Mouse (Mus musculus): ENCODE measurements around the gene Fhad1. TPM values are rescaled to one million over a fixed set of nuclear protein-coding genes. Genes with fewer than 3 reads are reported as not detected.
"Not testable (repeated sequence)": the region's sequence is repeated elsewhere in the genome, so short reads cannot be mapped to it uniquely, and the experiment has no call there.

The Fhad1 gene
- total RNA-seq, 2 experiments from 2014 or later = 0.36 TPM; not detected in 1

GRCm38 (mm10) chr4:142039662-142040353 lies 24.9 kb upstream of the Fhad1 start:
- DNase-seq = peak in 1 of 2 experiments; percentile 37

DNA sequence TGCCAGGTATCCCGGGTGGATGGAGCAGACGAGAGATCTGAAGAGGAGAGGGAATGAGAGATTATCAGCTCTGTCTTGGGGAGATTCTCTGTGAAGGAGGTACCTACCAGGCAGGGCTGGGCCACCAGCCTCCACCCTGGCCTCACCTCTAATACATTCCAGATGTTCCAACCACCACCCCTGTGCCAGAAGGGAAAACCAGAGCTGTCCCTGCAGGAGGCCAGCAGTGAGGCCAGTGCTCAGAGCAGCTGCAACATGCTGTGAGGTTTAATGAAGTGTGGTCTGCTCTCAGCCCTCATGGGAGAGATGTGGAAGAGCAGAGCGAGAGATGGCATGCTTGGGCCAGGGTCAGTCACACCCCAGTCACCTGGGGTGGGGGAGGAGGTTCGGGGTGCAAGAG lies 23.0 kb upstream of the Fhad1 start:
- no peak for DNase-seq

GRCm38 (mm10) chr4:142028533-142028932 lies 13.7 kb upstream of the Fhad1 start:
- no peak for DNase-seq

GRCm38 (mm10) chr4:142026965-142027364 lies 12.1 kb upstream of the Fhad1 start:
- no peak for DNase-seq

- no peak for DNase-seq
Measured at GRCm38 (mm10) chr4:142024536-142024935, 9.7 kb upstream of the Fhad1 start.

GRCm38 (mm10) chr4:142023166-142023565 lies 8.3 kb upstream of the Fhad1 start:
- DNase-seq = no peak

GRCm38 (mm10) chr4:142017686-142018085 lies 2.8 kb upstream of the Fhad1 start:
- DNase-seq = peak in 1 of 2 experiments; percentile 37

DNA sequence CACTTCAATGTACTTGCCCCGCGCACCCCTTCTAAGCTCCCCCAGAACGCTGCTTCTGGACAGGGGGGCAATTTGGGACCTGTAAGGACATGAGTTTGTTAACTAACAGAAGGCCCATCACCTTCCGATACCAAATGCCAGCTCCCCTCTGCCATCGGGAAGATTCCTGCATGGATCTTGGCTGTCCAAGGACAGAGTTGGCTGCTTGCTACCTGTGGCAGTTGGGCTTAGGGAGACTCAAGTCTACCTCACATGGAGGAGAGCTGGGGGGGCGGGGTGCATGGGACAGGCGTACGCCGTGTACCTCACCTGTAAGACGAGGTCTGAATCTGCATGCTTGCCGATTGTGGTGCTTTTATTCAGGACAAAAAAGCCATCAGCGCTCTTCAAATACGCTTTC lies 3.6 kb downstream of the Fhad1 start:
- no peak for DNase-seq

DNA sequence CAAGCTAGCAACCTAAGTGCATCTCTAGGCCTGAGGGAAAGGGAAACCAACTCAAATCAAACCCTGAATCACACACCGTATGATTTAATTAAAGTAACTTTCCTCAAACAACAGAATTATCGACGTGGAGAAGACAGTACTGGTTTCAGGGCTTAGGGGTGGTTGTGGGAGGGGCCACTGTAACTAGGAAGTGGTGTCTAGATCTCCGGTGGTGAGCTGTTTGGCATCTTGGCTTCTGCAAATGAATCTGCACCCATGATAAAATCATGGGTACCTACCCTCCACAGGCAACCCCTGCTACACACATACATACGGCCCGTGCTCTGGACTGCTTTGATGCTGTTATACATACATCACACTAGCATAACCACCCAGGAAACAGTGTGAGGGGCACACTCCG lies 4.4 kb downstream of the Fhad1 start:
- DNase-seq = no peak

DNA sequence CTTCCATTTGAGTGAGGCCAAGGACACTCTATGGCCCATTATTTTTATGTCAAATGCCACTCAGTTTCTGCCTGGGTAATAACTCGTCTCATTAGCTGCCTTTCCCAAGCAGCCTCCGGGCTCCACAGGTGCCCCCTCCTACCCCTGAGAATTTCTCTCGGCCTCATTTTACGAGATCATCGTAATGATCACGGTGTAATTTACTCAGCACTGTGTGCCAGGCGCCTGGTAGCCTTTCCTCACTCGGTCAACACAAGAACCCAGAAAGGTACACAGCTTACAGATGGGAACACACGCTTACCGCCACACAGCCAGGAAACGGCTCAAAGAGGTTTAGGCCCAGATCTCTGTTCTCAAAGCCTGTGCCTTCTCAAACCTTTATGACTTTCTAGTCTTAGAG lies 6.7 kb downstream of the Fhad1 start:
- DNase-seq = no peak

GRCm38 (mm10) chr4:142000581-142000980 lies 14.3 kb downstream of the Fhad1 start:
- DNase-seq = no peak

DNA sequence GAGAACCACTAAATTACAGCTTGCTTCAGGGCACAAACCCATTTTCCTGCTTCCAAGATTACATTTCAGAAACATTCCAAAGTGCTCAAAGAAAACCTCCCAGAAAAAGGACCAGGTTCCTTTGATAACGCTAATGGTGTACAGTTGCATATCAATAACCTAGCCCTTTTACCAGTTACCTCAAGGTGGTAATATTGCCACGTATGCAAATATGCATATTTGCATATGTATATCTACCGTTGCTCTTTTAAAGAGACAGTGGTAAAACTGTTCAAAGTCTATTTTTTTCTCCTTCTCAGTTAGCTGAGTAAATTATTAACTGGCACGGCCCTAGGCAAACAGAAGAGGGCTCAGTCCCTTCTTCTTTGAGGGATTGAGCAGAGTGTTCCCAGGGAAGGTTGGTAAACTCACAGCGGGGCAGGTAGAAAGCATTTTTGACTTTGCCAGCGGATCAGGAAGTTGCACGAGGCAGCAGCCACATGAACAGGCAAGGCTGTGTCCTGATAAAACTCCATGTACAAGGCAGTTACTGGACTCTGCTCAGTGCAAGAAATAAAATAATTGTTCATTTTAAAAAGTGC lies 15.3 kb downstream of the Fhad1 start:
- no peak for DNase-seq

GRCm38 (mm10) chr4:141998282-141998821 lies 16.5 kb downstream of the Fhad1 start:
- DNase-seq = no peak

GRCm38 (mm10) chr4:141996880-141997279 lies 18.0 kb downstream of the Fhad1 start:
- no peak for DNase-seq

GRCm38 (mm10) chr4:141996086-141996485 lies 18.8 kb downstream of the Fhad1 start:
- no peak for DNase-seq

DNA sequence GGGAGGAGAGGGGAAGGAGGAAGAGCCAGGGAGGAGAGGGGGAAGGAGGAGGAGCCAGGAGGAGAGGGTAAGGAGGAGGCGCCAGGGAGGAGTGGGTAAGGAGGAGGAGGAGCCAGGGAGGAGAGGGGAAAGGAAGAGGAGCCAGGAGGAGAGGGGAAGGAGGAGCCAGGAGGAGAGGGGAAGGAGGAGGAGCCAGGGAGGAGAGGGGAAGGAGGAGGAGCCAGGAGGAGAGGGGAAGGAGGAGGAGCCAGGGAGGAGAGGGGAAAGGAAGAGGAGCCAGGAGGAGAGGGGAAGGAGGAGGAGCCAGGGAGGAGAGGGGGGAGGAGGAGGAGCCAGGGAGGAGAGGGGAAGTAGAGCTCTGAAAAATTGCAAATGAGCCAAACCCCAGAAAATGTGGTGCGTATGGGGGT lies 20.8 kb downstream of the Fhad1 start:
- not testable (repeated sequence) for DNase-seq

DNA sequence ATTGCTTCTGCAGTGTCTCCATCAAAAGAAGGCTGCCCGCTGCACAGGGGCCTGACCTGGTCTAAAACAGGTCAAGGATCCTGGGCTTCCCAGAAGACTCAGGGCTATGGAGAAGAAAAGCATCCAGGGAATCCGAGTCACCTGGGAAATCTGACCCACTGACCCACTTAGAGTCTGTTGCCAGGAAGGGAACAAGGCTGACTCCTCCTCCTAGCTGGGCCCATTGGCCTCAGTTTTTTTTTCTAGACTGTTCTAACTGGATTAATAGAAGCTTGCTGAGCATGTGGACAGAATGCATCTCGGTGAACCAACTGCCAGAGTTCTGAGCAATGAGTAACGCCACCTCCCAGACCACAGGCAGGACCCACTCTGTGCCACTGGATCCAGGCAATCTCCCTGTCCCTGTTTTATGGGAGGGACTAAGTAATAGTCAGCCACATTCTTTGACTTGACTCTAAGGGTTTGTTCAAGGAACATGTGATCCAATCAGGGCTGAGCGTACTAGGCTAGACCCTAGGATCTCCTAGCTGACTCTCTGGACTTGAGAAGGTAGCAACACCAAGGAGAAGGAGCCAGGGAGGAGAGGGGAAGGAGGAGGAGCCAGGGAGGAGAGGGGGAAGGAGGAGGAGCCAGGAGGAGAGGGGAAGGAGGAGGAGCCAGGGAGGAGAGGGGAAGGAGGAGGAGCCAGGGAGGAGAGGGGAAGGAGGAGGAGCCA lies 21.4 kb downstream of the Fhad1 start:
- DNase-seq = no peak

DNA sequence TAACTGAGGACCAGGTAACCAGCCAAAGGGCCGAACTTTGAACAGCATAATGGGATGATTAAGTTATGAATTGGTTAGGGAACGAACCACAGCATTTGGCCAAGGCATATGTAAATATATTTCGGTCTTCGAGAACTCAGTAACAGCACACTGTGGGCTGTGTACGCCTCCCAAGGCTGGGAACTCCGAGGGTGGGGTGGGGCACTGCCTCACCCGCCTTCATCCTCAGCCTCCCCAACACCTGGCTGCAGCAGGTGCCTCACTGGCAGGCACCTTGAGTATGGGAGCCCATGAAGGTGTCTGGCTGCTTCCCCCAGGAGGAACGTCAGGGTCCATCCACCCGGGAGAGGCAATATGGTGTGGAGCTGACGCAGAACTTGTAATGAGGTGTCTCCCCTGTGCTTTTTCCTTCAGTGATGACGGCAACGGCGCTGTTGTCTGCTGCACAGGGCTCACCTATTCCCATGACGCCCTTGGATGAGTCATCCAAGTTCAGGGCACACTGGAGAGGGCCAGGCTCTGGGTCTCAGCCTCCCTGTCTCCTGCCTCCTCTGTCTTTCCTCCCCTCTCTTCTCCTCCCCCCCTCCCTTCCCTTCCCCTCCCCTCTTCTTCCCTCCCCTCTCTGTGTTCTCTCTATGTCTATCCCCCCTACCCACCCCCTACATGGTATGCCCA lies 22.2 kb downstream of the Fhad1 start:
- no peak for DNase-seq

- no peak for DNase-seq
Measured at GRCm38 (mm10) chr4:141988178-141988577, 26.7 kb downstream of the Fhad1 start.

- no peak for DNase-seq
Measured at GRCm38 (mm10) chr4:141983689-141984088, 31.2 kb downstream of the Fhad1 start.

GRCm38 (mm10) chr4:141981475-141981874 lies 33.4 kb downstream of the Fhad1 start:
- DNase-seq = no peak

DNA sequence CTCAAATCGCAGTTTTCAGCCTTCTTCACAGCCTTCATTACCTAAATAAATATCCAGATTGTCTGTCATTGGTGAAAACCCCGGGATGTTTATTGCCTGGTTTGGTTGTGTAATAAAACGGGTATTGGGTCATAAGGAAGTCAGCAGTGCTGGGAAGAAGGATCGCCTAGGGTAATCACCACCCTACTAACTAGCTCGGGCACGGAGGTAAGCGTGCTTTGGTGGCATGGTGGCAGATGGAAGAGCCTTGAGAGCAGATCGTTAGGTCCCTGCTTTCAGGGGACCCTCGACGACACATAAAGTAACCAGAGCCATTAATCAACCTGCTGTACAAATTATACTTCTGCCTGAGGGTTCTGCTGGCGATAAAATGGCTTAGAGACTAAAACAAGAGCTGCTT lies 36.3 kb downstream of the Fhad1 start:
- no peak for DNase-seq

DNA sequence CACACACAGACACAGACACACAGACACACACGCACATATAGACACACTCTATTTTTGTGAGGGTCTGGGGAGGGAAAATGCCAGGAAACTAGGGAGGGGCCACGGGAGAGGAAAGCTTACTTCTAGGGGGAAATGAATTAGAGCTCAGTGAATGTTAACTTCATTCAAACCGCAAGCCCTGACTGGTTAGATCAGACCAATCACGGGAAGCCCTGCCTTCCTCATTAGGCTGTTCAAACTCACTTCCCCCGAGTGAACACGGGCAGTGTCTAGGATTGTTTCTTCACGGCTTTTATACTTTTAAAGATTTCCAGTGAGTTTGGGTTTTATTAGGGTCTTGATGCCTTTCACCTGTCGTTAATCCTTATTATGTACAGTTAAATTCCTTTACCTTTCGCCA lies 37.5 kb downstream of the Fhad1 start:
- DNase-seq = no peak
